Mouse (Mus musculus): ENCODE results near the gene Tmc6. TPM values are rescaled to one million over a fixed set of nuclear protein-coding genes. Genes with fewer than 3 reads are reported as not detected.

The Tmc6 gene
- total and polyA plus RNA-seq, 2 experiments from 2014 or later, result 3.2 to 4.1 TPM

DNA sequence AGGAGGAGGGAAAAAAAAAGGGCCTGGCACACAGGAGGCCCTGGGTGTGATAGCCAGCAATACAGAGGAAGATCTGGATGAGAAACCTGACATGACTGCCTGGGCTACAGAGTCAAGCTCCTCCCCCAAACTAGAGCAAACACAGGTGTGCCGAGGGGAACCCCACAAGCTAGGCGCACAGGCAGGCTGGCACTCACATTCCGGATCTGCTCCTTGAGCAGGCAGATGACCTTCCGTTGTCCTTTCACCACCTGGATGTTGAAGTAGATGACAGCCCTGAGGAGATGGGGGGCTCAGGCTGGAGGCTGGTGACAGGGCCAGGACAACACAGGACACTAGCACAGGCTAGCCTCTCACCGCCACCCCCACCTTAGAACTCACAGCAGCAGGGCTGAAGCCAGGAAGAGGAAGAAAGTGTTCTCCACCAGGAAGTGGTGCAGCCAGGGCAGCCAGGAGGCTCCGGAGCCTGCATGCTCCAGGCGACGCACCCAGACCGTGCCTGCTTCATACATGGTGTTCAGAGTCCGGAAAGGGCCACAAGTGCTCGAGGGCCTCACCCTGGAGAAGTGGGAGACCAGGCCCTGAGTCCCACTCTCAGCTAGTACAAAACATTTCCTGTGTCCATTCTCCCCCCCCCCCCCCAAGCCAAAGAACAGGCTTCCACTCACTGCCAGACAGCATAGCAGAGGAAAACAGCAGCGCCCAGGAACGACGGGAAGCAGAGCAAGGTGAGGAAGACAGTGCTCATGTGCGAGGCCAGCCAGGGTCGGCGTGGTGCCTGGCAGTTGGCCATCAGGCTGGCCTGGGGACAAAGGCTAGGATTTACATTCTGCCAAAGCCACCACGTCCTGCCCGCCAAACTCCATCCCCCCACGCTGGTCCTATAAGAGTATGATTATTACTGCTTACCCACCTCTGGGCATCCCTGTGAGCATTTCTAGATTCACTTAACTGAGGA lies 13.0 kb downstream of the Tmc6 start:
- Histone ChIP-seq H3K9ac (no peak overlapping the region), H3K4me3 (ENCODE audit: low read depth, low read length) (no peak overlapping the region), H3K9me3 (ENCODE audit: low read length) (no peaks in the 10 kb centered on the region), H3K27me3 (ENCODE audit: insufficient read depth, low read length) (no peaks in the 10 kb centered on the region), H3K36me3 (ENCODE audit: insufficient read depth) (peaks cover 9% of the 10 kb centered on the region), H3K4me2 (ENCODE audit: low read depth) (no peak overlapping the region), H3K4me1 (ENCODE audit: insufficient read depth) (no peaks in the 10 kb centered on the region), H3K27ac (ENCODE audit: low read depth, low read length) (no peak overlapping the region)
- no peak for ATAC-seq
- no peak for TF ChIP-seq CTCF (IDR thresholded peaks at IDR 0.05; ENCODE audit: low read depth)
- DNase-seq, result no peak
- 61% methylated on average over 20 of the region's 20 CpGs for WGBS

DNA sequence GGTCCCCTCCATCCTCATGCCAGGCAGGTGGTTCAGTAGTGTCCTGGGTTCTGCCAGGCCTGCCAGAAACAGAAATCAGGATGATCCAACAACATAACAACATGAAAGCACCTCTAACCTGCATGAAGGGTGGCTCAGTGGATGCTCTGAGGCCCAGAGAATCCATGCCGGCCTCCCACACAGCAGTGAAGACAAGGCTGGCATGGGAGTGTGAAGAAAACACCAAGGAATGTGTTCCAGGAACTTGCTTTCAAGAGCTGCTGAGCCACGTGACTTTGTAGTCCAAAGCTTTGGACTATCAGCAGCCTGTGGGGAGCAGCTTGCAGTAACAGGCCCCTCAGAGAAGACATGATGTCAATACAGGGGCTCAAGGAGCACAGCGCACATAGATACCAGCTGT lies 15.7 kb downstream of the Tmc6 start:
- no peak for DNase-seq
- H3K9me3 ChIP-seq (ENCODE audit: low read length), result no peaks in the 10 kb centered on the region

DNA sequence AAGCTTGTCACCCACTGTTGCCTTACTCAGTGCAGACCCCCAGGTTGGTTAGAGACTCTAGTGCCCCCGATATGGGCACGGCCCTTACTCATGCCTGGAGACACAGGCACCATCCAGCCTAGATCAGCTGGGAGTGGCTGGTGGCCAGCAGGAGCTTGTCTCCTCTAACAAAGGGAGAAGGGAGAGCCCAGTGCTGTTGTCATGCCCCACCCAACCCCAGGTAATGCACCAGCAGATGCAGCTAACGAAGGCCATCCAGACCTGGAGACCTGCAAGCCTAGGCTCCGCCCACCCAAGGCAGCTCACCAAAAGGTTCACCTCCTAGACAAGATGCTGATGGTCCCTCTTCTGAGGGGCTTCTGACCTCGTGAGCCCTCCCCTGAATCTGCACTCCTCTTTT lies 16.6 kb downstream of the Tmc6 start:
- H3K4me2 ChIP-seq (ENCODE audit: low read depth), result no peak overlapping the region
- no peak overlapping the region for H3K27ac ChIP-seq (ENCODE audit: low read depth, low read length)
- no peaks in the 10 kb centered on the region for H3K27me3 ChIP-seq (ENCODE audit: insufficient read depth, low read length)
- H3K4me1 ChIP-seq (ENCODE audit: insufficient read depth), result no peaks in the 10 kb centered on the region
- H3K9me3 ChIP-seq (ENCODE audit: low read length), result no peaks in the 10 kb centered on the region
- DNase-seq (no peak), ATAC-seq (no peak)
- H3K36me3 ChIP-seq (ENCODE audit: insufficient read depth), result peaks cover 31% of the 10 kb centered on the region
- TF ChIP-seq CTCF (IDR thresholded peaks at IDR 0.05; ENCODE audit: low read depth), result no peak
- no peak overlapping the region for H3K4me3 ChIP-seq (ENCODE audit: low read depth, low read length)
- no peak overlapping the region for H3K9ac ChIP-seq
- 85% methylated on average over 5 of the region's 5 CpGs for WGBS

More for the DNA sequence above, 15.7 kb downstream of the Tmc6 start:
- H3K9ac ChIP-seq, result no peak overlapping the region
- peaks cover 23% of the 10 kb centered on the region for H3K36me3 ChIP-seq (ENCODE audit: insufficient read depth)
- 88% methylated on average over 3 of the region's 3 CpGs for WGBS
- TF ChIP-seq CTCF (IDR thresholded peaks at IDR 0.05; ENCODE audit: low read depth), result no peak
- ATAC-seq, result no peak
- H3K27ac ChIP-seq (ENCODE audit: low read depth, low read length), result no peak overlapping the region
- H3K4me1 ChIP-seq (ENCODE audit: insufficient read depth), result no peaks in the 10 kb centered on the region
- H3K4me2 ChIP-seq (ENCODE audit: low read depth), result no peak overlapping the region
- H3K4me3 ChIP-seq (ENCODE audit: low read depth, low read length), result no peak overlapping the region
- no peaks in the 10 kb centered on the region for H3K27me3 ChIP-seq (ENCODE audit: insufficient read depth, low read length)

DNA sequence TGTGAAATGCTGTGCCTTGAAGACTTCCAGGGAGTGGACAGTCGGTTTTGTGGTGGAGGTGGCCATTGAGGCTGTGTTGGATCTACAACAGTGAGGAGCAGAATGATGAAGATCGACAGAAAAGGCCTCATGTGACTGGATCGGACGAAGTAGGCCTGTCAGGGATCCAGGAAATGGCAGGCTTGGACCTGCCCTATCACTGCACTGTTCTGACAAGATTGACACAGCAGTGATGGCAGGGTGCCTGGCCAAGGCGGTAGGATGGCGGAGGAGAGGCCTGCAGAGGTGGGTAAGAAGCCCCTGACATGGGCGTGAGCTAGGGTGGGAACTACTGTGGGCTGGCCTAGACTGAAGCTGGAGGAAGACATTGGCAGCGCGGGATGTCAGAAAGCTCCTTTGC lies 17.7 kb downstream of the Tmc6 start:
- WGBS, result 86% methylated on average over 9 of the region's 9 CpGs
- Histone ChIP-seq H3K4me3 (ENCODE audit: low read depth, low read length) (no peak overlapping the region), H3K4me2 (ENCODE audit: low read depth) (no peak overlapping the region), H3K27me3 (ENCODE audit: insufficient read depth, low read length) (no peaks in the 10 kb centered on the region), H3K27ac (ENCODE audit: low read depth, low read length) (no peak overlapping the region), H3K4me1 (ENCODE audit: insufficient read depth) (no peaks in the 10 kb centered on the region), H3K36me3 (ENCODE audit: insufficient read depth) (peaks cover 42% of the 10 kb centered on the region), H3K9me3 (ENCODE audit: low read length) (no peaks in the 10 kb centered on the region), H3K9ac (no peak overlapping the region)
- no peak for DNase-seq
- no peak for ATAC-seq
- no peak for TF ChIP-seq CTCF (IDR thresholded peaks at IDR 0.05; ENCODE audit: low read depth)

DNA sequence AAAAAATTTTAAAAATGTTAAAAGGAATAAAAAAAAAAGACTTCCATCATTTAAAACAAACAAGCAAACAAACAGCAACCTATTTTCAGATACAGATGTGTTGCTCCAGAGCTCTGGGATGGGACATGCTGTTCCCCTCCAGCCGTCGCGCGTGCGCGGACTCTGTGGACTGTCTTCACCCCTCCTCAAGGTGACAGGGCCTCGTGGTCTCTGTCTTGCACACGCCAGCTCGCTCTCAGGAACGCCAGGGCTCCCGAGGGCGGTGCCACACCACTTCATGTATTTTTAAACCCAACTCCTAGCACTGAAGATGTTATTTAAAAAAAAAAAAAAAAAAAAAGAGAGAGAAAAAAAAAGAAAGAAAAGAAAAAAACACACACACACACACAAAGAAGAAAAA lies 19.8 kb downstream of the Tmc6 start:
- TF ChIP-seq CTCF (IDR thresholded peaks at IDR 0.05; ENCODE audit: low read depth), result no peak
- Histone ChIP-seq H3K36me3 (ENCODE audit: insufficient read depth) (peaks cover 62% of the 10 kb centered on the region), H3K9me3 (ENCODE audit: low read length) (no peaks in the 10 kb centered on the region), H3K4me3 (ENCODE audit: low read depth, low read length) (no peak overlapping the region), H3K9ac (no peak overlapping the region), H3K4me2 (ENCODE audit: low read depth) (no peak overlapping the region), H3K27ac (ENCODE audit: low read depth, low read length) (no peak overlapping the region), H3K4me1 (ENCODE audit: insufficient read depth) (no peaks in the 10 kb centered on the region), H3K27me3 (ENCODE audit: insufficient read depth, low read length) (no peaks in the 10 kb centered on the region)
- ATAC-seq (no peak), DNase-seq (no peak)
- 89% methylated on average over 12 of the region's 12 CpGs for WGBS

DNA sequence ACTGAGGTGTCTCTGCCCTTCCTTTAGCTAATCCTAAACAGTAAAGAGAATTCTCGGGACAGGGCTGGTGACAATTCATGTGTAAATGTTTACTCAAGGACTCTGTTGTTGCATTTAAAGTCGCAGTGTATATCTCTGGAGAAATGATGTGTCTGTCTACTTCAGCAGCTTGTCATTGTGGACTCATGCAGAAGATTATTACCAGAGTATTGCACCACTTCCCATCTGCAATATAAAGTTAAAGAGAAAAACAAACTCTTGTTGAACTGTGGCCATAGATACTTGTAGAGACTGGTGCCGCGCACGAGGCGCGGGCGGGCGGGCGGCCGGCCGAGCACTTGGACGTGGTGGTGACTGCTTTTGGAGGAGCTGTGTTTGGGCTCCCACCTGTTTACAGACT lies 20.2 kb downstream of the Tmc6 start:
- H3K4me2 ChIP-seq (ENCODE audit: low read depth), result no peak overlapping the region
- TF ChIP-seq CTCF (IDR thresholded peaks at IDR 0.05; ENCODE audit: low read depth), result no peak
- H3K9ac ChIP-seq, result no peak overlapping the region
- ATAC-seq, result no peak
- H3K9me3 ChIP-seq (ENCODE audit: low read length), result no peaks in the 10 kb centered on the region
- 91% methylated on average over 13 of the region's 13 CpGs for WGBS
- no peaks in the 10 kb centered on the region for H3K27me3 ChIP-seq (ENCODE audit: insufficient read depth, low read length)
- H3K4me3 ChIP-seq (ENCODE audit: low read depth, low read length), result no peak overlapping the region
- DNase-seq, result no peak
- H3K27ac ChIP-seq (ENCODE audit: low read depth, low read length), result no peak overlapping the region
- H3K4me1 ChIP-seq (ENCODE audit: insufficient read depth), result no peaks in the 10 kb centered on the region
- peaks cover 67% of the 10 kb centered on the region for H3K36me3 ChIP-seq (ENCODE audit: insufficient read depth)

DNA sequence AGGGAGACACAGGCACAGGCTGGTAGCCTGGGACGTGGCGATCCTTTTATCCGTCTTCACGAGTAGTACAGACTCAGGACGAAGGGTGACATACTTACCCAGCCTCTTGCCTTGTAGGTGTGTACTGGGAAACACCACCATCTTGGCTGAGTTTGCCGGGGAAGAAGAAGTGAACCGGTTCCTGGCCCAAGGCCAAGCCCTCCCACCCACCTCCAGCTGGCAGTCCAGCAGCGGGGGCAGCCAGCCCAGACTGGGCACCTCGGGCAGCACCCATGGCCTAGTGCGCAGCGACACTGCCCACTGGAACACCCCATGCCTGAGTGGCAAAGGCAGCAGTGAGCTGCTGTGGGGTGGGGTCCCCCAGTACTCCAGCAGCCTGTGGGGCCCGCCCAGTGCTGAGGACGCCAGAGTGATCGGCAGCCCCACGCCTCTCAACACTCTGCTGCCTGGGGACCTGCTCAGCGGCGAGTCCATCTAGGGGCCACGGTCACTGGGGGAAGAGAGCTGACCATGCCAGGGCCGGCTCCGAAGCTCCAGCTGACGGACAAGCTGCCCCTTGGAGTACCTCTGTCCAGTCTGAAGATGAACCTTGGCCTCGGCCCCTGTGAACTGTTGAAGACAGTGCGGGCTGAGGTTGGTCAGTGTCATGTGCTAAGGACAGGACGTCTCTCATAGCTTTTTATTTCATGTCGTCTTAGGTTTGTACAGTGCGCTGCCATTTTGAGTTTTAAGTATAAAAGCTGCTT lies 21.5 kb downstream of the Tmc6 start:
- no peak overlapping the region for H3K9ac ChIP-seq
- H3K4me2 ChIP-seq (ENCODE audit: low read depth), result no peak overlapping the region
- no peaks in the 10 kb centered on the region for H3K27me3 ChIP-seq (ENCODE audit: insufficient read depth, low read length)
- no peak for TF ChIP-seq CTCF (IDR thresholded peaks at IDR 0.05; ENCODE audit: low read depth)
- H3K4me1 ChIP-seq (ENCODE audit: insufficient read depth), result no peaks in the 10 kb centered on the region
- H3K9me3 ChIP-seq (ENCODE audit: low read length), result no peaks in the 10 kb centered on the region
- H3K27ac ChIP-seq (ENCODE audit: low read depth, low read length), result no peak overlapping the region
- H3K36me3 ChIP-seq (ENCODE audit: insufficient read depth), result peaks cover 78% of the 10 kb centered on the region
- ATAC-seq (no peak), DNase-seq (no peak)
- WGBS, result 84% methylated on average over 26 of the region's 26 CpGs
- H3K4me3 ChIP-seq (ENCODE audit: low read depth, low read length), result no peak overlapping the region
